Mouse (Mus musculus) embryonic fibroblast, embryonic 13.5 days (primary cell): ENCODE data around the gene Sox30.

Experiments used
- CTCF ChIP-seq: IDR thresholded peaks from 2 replicates; pipeline ENCODE4 v1.5.1; 2011; ENCODE audit warnings: mild to moderate bottlenecking, control low read depth, low read length, moderate library complexity, borderline replicate concordance; ENCODE audit not compliant: insufficient read depth
- POLR2A ChIP-seq: IDR thresholded peaks from 2 replicates; pipeline ENCODE4 v1.6.1; 2011; ENCODE audit warnings: low read depth, mild to moderate bottlenecking, control low read depth, low read length, moderate library complexity

DNA sequence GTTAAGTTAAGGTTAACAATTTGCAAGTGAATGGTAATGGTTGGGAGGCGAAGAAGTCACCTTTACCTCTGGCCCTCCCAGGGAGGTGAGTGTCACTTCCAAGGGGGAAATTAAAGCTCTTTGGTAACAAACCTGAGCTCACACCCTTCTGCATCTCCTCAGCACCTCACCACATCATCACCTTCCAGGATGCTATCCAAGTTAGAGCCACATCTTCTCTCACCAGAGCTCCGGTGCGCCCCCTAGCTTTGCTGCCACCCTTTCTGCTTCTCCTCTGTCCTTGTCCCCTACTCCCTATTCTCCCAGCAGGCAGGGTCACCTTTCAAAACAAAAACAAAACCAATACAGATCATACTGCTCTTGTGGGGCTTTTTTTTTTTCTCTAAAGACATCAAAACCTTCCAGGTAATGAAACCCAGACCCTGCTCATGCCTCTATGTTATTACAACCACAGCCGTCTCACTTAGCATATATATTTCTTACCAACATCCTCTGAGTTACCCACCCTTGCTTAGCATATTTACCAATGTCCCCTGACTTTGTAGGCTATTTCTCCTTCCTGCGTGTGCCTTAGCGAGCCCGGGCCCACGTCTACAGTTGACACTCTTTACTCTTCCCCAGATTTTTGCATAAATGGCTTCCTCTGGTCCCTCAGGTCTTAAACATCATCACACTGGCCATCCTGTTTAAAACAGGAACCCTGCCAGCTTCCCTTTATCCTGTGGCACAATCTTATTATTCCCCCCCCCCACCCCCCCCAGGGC is 80.0 kb downstream of the Sox30 start:
- TF ChIP-seq CTCF, result peak; percentile 21; the same call in 1 of the 2 replicates
- TF ChIP-seq POLR2A, result no peak
